Mouse (Mus musculus): ENCODE results near the gene Reep6.

GRCm38 (mm10) chr10:80348981-80349380 is 19.2 kb downstream of the Reep6 start:
- TF ChIP-seq CTCF (IDR thresholded peaks at IDR 0.05; ENCODE audit: extremely low read depth, insufficient read length, insufficient replicate concordance, low read depth, low read length) (no peak), POLR2A (IDR thresholded peaks at IDR 0.05; ENCODE audit: low read depth, low read length) (no peak)
